Mouse (Mus musculus) thymus, postnatal 14 days (tissue): ENCODE measurements around the gene Rasl11b.

Experiments
- DNase-seq: peaks from one replicate; pipeline ENCODE4 v3.0.0; 2021

Rasl11b gene

GRCm38 (mm10) chr5:74214501-74215110 is 19.5 kb downstream of the Rasl11b start:
- no peak for DNase-seq

GRCm38 (mm10) chr5:74215125-74215524 is 20.0 kb downstream of the Rasl11b start:
- no peak for DNase-seq

GRCm38 (mm10) chr5:74218524-74218923 is 23.4 kb downstream of the Rasl11b start:
- no peak for DNase-seq

GRCm38 (mm10) chr5:74222626-74223025 is 27.5 kb downstream of the Rasl11b start:
- no peak for DNase-seq

- no peak for DNase-seq
These were observed 29.4 kb downstream of the Rasl11b start for GRCm38 (mm10) chr5:74224480-74224879.

- no peak for DNase-seq
These were observed 31.1 kb downstream of the Rasl11b start for GRCm38 (mm10) chr5:74226183-74226582.

- DNase-seq: no peak
These were observed 32.3 kb downstream of the Rasl11b start for GRCm38 (mm10) chr5:74227352-74227751.

- DNase-seq: no peak
These were observed 33.9 kb downstream of the Rasl11b start for GRCm38 (mm10) chr5:74228938-74229337.

- no peak for DNase-seq
These were observed 34.8 kb downstream of the Rasl11b start for GRCm38 (mm10) chr5:74229775-74230413.

GRCm38 (mm10) chr5:74230525-74230924 is 35.4 kb downstream of the Rasl11b start:
- no peak for DNase-seq

GRCm38 (mm10) chr5:74233808-74234207 is 38.7 kb downstream of the Rasl11b start:
- peak; percentile 19 for DNase-seq

GRCm38 (mm10) chr5:74239369-74239768 is 44.3 kb downstream of the Rasl11b start:
- no peak for DNase-seq

GRCm38 (mm10) chr5:74240298-74240697 is 45.2 kb downstream of the Rasl11b start:
- no peak for DNase-seq

- DNase-seq: no peak
These were observed 46.0 kb downstream of the Rasl11b start for GRCm38 (mm10) chr5:74240926-74241680.

- DNase-seq: no peak
These were observed 47.6 kb downstream of the Rasl11b start for GRCm38 (mm10) chr5:74242654-74243053.

- no peak for DNase-seq
These were observed 49.4 kb downstream of the Rasl11b start for GRCm38 (mm10) chr5:74244406-74245019.

GRCm38 (mm10) chr5:74245641-74246145 is 50.6 kb downstream of the Rasl11b start:
- no peak for DNase-seq

- no peak for DNase-seq
These were observed 51.4 kb downstream of the Rasl11b start for GRCm38 (mm10) chr5:74246453-74246852.

GRCm38 (mm10) chr5:74246971-74247370 is 51.9 kb downstream of the Rasl11b start:
- no peak for DNase-seq
